Mouse (Mus musculus) adrenal gland, postnatal 25 days (tissue): ENCODE results near the gene Olfr101. TPM values are rescaled to one million over a fixed set of nuclear protein-coding genes. Genes with fewer than 3 reads are reported as not detected.

ENCODE experiments used
- DNase-seq: peaks from one replicate; pipeline ENCODE4 v3.0.0; 2021; ENCODE audit warnings: mixed read lengths
- long read RNA-seq: library from polyadenylated mRNA; stranded (forward); transcript quantifications from one replicate; pipeline ENCODE4 v2.0.0, GENCODE M21; 2021
- total RNA-seq: library from RNA; stranded (reverse); gene quantifications from 2 replicates; pipeline ENCODE4 v1.2.3, GENCODE M21; 2021

Gene Olfr101
- not detected in 2 replicates for total RNA-seq
- long read RNA-seq: 0 reads

- no peak for DNase-seq
Observed at GRCm38 (mm10) chr17:37304213-37304612, at the start of gene Olfr101. TSS of gene Olfr101 (minus strand) at chr17:37304313.

- no peak for DNase-seq
Observed at GRCm38 (mm10) chr17:37339598-37339997, 35.5 kb upstream of the Olfr101 start, which contains the start of gene Olfr103. TSS of gene Olfr103 (minus strand) at chr17:37339698.

GRCm38 (mm10) chr17:37316954-37317353, 12.8 kb upstream of the Olfr101 start, which contains the start of gene Olfr102:
TSS of gene Olfr102 (minus strand) at chr17:37317054.
- DNase-seq: no peak

GRCm38 (mm10) chr17:37310146-37310699, 6.1 kb upstream of the Olfr101 start:
- no peak for DNase-seq

- no peak for DNase-seq
Observed at GRCm38 (mm10) chr17:37308483-37308882, 4.4 kb upstream of the Olfr101 start.

- DNase-seq: no peak
Observed at GRCm38 (mm10) chr17:37283360-37283759, 20.8 kb downstream of the Olfr101 start, which contains the start of gene Olfr99. TSS of gene Olfr99 (minus strand) at chr17:37283460.

GRCm38 (mm10) chr17:37280331-37280730, 23.8 kb downstream of the Olfr101 start:
- no peak for DNase-seq

- DNase-seq: no peak
Observed at GRCm38 (mm10) chr17:37276573-37276972, 27.5 kb downstream of the Olfr101 start.

- DNase-seq: no peak
Observed at GRCm38 (mm10) chr17:37275626-37276248, 28.4 kb downstream of the Olfr101 start.

- DNase-seq: peak; percentile 47
Observed at GRCm38 (mm10) chr17:37270702-37271092, 33.4 kb downstream of the Olfr101 start.

GRCm38 (mm10) chr17:37270058-37270701, 33.9 kb downstream of the Olfr101 start, which contains the start of gene H2-M3:
TSS of gene H2-M3 (plus strand) at chr17:37270220.
- peak; percentile 80 for DNase-seq

GRCm38 (mm10) chr17:37263626-37264025, 40.5 kb downstream of the Olfr101 start, which contains the start of gene Olfr98:
TSS of gene Olfr98 (minus strand) at chr17:37263749.
- DNase-seq: no peak

GRCm38 (mm10) chr17:37250544-37250943, 53.6 kb downstream of the Olfr101 start:
- DNase-seq: peak; percentile 15

GRCm38 (mm10) chr17:37249460-37249859, 54.7 kb downstream of the Olfr101 start:
- DNase-seq: no peak

Other genes with a start within 250 kb of the Olfr101 start
- gene Olfr90, start 215.8 kb downstream of the Olfr101 start, total RNA-seq: not detected in 2 replicates
- not detected in 2 replicates for gene Olfr91, start 206.0 kb downstream of the Olfr101 start, total RNA-seq
- not detected in 2 replicates for gene Olfr92, start 184.2 kb downstream of the Olfr101 start, total RNA-seq
- gene Olfr93, start 142.8 kb downstream of the Olfr101 start, total RNA-seq: not detected in 2 replicates
- not detected in 2 replicates for gene Ubd, start 110.4 kb downstream of the Olfr101 start, total RNA-seq
- not detected in 2 replicates for gene Olfr94, start 103.3 kb downstream of the Olfr101 start, total RNA-seq
- not detected in 2 replicates for gene Olfr95, start 91.2 kb downstream of the Olfr101 start, total RNA-seq
- not detected in 2 replicates for gene Olfr96, start 84.2 kb downstream of the Olfr101 start, total RNA-seq
- not detected in 2 replicates for gene Olfr97, start 67.0 kb downstream of the Olfr101 start, total RNA-seq
- gene Olfr98, start 40.6 kb downstream of the Olfr101 start, total RNA-seq: not detected in 2 replicates
- gene H2-M3, start 34.1 kb downstream of the Olfr101 start, total RNA-seq: 2.6 and 5.4 TPM in 2 replicates
- not detected in 2 replicates for gene Olfr99, start 20.9 kb downstream of the Olfr101 start, total RNA-seq
- gene Olfr102, start 12.7 kb upstream of the Olfr101 start, total RNA-seq: not detected in 2 replicates
- not detected in 2 replicates for gene Olfr103, start 35.4 kb upstream of the Olfr101 start, total RNA-seq
- gene Olfr104-ps, start 55.3 kb upstream of the Olfr101 start, total RNA-seq: not detected in 2 replicates
- not detected in 2 replicates for gene Olfr105-ps, start 74.7 kb upstream of the Olfr101 start, total RNA-seq
- gene Olfr106-ps, start 86.1 kb upstream of the Olfr101 start, total RNA-seq: not detected in 2 replicates
- gene Olfr107, start 94.9 kb upstream of the Olfr101 start, total RNA-seq: not detected in 2 replicates
- gene Olfr108, start 141.2 kb upstream of the Olfr101 start, total RNA-seq: not detected in 2 replicates
- gene Olfr109, start 154.6 kb upstream of the Olfr101 start, total RNA-seq: not detected in 2 replicates
- not detected in 2 replicates for gene H2-M2, start 179.2 kb upstream of the Olfr101 start, total RNA-seq
- not detected in 2 replicates for gene Olfr110, start 188.2 kb upstream of the Olfr101 start, total RNA-seq
- gene Olfr111, start 203.7 kb upstream of the Olfr101 start, total RNA-seq: 0.39 TPM in 1 of 2 replicates, not detected in the other